10 mouse cellular contexts compared by ENCODE assay signal in genomic region chr13:48668976-48669534, GRCm38 (mm10). TPM values are rescaled to one million over a fixed set of nuclear protein-coding genes. Genes with fewer than 3 reads are reported as not detected.
DNase-seq lines count a peak whose midpoint lies in the region; ATAC-seq lines count a peak whose summit lies in the region.
"Had no signal": no experiment of that assay in that cellular context is flagged by ENCODE, and none has a peak within 500 bp of the region (broad histone marks: within the 10 kb centered on the region; RNA-seq: fewer than 3 reads in every experiment).

No protein-coding gene starts in this region.

- H3K9ac ChIP-seq in heart, embryonic 12.5 days, result peak overlapping the region; percentile 44
- no peak overlapping the region for H3K9ac ChIP-seq in hindbrain, embryonic 11.5 days (ENCODE audit: low read depth, low read length)
- H3K9ac ChIP-seq in midbrain, embryonic 13.5 days (replicated peaks), result no peak overlapping the region

- ATAC-seq in heart, embryonic 12.5 days (ENCODE audit: insufficient number of reproducible peaks, low FRiP score), result no peak
- peak; percentile 27; the same call in 1 of the 2 replicates for ATAC-seq in common myeloid progenitor, adult 5-6 weeks (replicated peaks; ENCODE audit: low read depth, poor library complexity, severe bottlenecking)
- no peak for ATAC-seq in hindbrain, embryonic 11.5 days (ENCODE audit: low FRiP score)
- ATAC-seq in midbrain, embryonic 13.5 days, result peak; percentile 62

- intact Hi-C loops in left cerebral cortex, postnatal 4 days (cut with DNase I), result no loop called here

- H3K27ac ChIP-seq in heart, embryonic 12.5 days (ENCODE audit: poor library complexity, severe bottlenecking), result no peak overlapping the region
- no peak overlapping the region for H3K27ac ChIP-seq in hindbrain, embryonic 11.5 days (ENCODE audit: low read depth, low read length)
- H3K27ac ChIP-seq in midbrain, embryonic 13.5 days, result no peak overlapping the region

- WGBS in heart, embryonic 12.5 days, result under 1% methylated on average over 34 of the region's 34 CpGs
- under 1% methylated on average over 33 of the region's 34 CpGs for WGBS in hindbrain, embryonic 11.5 days
- WGBS in midbrain, embryonic 13.5 days, result under 1% methylated on average over 34 of the region's 34 CpGs

- peak overlapping the region; percentile 37 for H3K4me3 ChIP-seq in heart, embryonic 12.5 days
- 0 out of 2 replicates have a peak overlapping the region, but pooled peaks have one; percentile 8 for H3K4me3 ChIP-seq in hindbrain, embryonic 11.5 days (ENCODE audit: low read depth, low read length)
- peak overlapping the region; percentile 19 for H3K4me3 ChIP-seq in midbrain, embryonic 13.5 days (replicated peaks)
- H3K4me3 ChIP-seq: myocyte had no signal

- peak overlapping the region; percentile 74 for H3K4me2 ChIP-seq in heart, embryonic 12.5 days
- H3K4me2 ChIP-seq in hindbrain, embryonic 11.5 days (replicated peaks; ENCODE audit: low read depth, low read length), result peak overlapping the region; percentile 20; the same call in 1 of the 2 replicates
- H3K4me2 ChIP-seq in midbrain, embryonic 13.5 days (replicated peaks), result peak overlapping the region; percentile 28

- peaks cover 35% of the 10 kb centered on the region for H3K4me1 ChIP-seq in heart, embryonic 12.5 days (replicated peaks)
- peaks cover 4% of the 10 kb centered on the region; the same call in 1 of the 2 replicates for H3K4me1 ChIP-seq in hindbrain, embryonic 11.5 days (replicated peaks; ENCODE audit: control insufficient read depth, insufficient read depth, low read length)
- peaks cover 27% of the 10 kb centered on the region for H3K4me1 ChIP-seq in midbrain, embryonic 13.5 days (replicated peaks)

- H3K9me3 ChIP-seq in heart, embryonic 12.5 days (replicated peaks), result no peaks in the 10 kb centered on the region
- H3K9me3 ChIP-seq in hindbrain, embryonic 11.5 days (ENCODE audit: control insufficient read depth, low read length), result no peaks in the 10 kb centered on the region
- no peaks in the 10 kb centered on the region for H3K9me3 ChIP-seq in midbrain, embryonic 13.5 days

- DNase-seq in heart, adult 8-10 months (ENCODE audit: low spot score), result no peak
- peak; percentile 59 for DNase-seq in hindbrain, embryonic 11.5 days (ENCODE audit: low spot score)
- DNase-seq in right cerebral cortex, postnatal 14 days, result no peak
- no peak for DNase-seq in right cerebral cortex, postnatal 25 days
- DNase-seq in left cerebral cortex, postnatal 4 days, result no peak

- H3K27me3 ChIP-seq in heart, embryonic 12.5 days (replicated peaks), result peaks cover 96% of the 10 kb centered on the region
- peaks cover 83% of the 10 kb centered on the region for H3K27me3 ChIP-seq in hindbrain, embryonic 11.5 days (ENCODE audit: control insufficient read depth, insufficient read depth, low read length)
- H3K27me3 ChIP-seq in midbrain, embryonic 13.5 days, result peaks cover 98% of the 10 kb centered on the region

- H3K36me3 ChIP-seq in heart, embryonic 12.5 days, result no peaks in the 10 kb centered on the region
- no peaks in the 10 kb centered on the region for H3K36me3 ChIP-seq in hindbrain, embryonic 11.5 days (ENCODE audit: control insufficient read depth, insufficient read depth, low read length)
- no peaks in the 10 kb centered on the region for H3K36me3 ChIP-seq in midbrain, embryonic 13.5 days

RNA-seq across cellular contexts. Expression of gene Barx1, which starts 6.3 kb away (rescaled TPM):
- polyA plus RNA-seq in heart, embryonic 12.5 days (2016; fragmentation: Nextera tagmentation; extraction: Ambion mirVana), result 0.89 and 1.3 TPM in 2 replicates
- total RNA-seq in heart, adult 8-10 months (2022), result not detected
- total RNA-seq in common myeloid progenitor, adult 5-6 weeks (2017), result not detected in 2 replicates
- 0.83 and 1.3 TPM in 2 replicates for polyA plus RNA-seq in hindbrain, embryonic 11.5 days (2014; fragmentation: Nextera tagmentation; extraction: Ambion mirVana)
- polyA plus RNA-seq in midbrain, embryonic 13.5 days (2015; fragmentation: Nextera tagmentation; extraction: Ambion mirVana), result 0.15 TPM in 1 of 2 replicates, not detected in the other
- total RNA-seq in left cerebral cortex, postnatal 4 days (2021), result not detected
- total RNA-seq: CH12.LX had no signal
- polyA plus RNA-seq: myocyte had no signal

RNA-seq across cellular contexts. Expression of gene Ptpdc1, which starts 43.6 kb away (rescaled TPM):
- 6.8 and 7.7 TPM in 2 replicates for polyA plus RNA-seq in heart, embryonic 12.5 days (2016; fragmentation: Nextera tagmentation; extraction: Ambion mirVana)
- 1 to 10 TPM; 4.7 to 5.9 (median 5.7) TPM for total RNA-seq in heart, adult 8-10 months (2022)
- total RNA-seq in common myeloid progenitor, adult 5-6 weeks (2017), result 3.4 and 4.1 TPM in 2 replicates
- 12.2 and 12.5 TPM in 2 replicates for polyA plus RNA-seq in hindbrain, embryonic 11.5 days (2014; fragmentation: Nextera tagmentation; extraction: Ambion mirVana)
- 16.1 and 16.5 TPM in 2 replicates for polyA plus RNA-seq in midbrain, embryonic 13.5 days (2015; fragmentation: Nextera tagmentation; extraction: Ambion mirVana)
- total RNA-seq in left cerebral cortex, postnatal 4 days (2021), result 10 to 100 TPM; 21.9 to 23.2 TPM
- total RNA-seq: CH12.LX had no signal

Comparison
In these comparisons a context has a peak if more than half of its experiments do, and no peak if none do; other contexts are left out.
1. ATAC-seq: peak in common myeloid progenitor, adult 5-6 weeks (single experiment) and midbrain, embryonic 13.5 days (single experiment); none in heart, embryonic 12.5 days (single experiment) and hindbrain, embryonic 11.5 days (single experiment).
2. H3K4me2 ChIP-seq: peak in every context shown above with its lines; median percentile 74 in heart, embryonic 12.5 days; 28 in midbrain, embryonic 13.5 days; 20 in hindbrain, embryonic 11.5 days.
3. Peak in every context shown above with its lines, with median percentiles within 50 percentile points of each other: H3K4me3 ChIP-seq.